Mouse (Mus musculus) fat pad, adult 2 months (tissue): ENCODE data around the gene Cpb2.

Source experiments
- DNase-seq: peaks from one replicate; pipeline ENCODE4 v3.0.0-alpha.2; 2011; ENCODE audit warnings: low read depth, low spot score; ENCODE audit errors: extremely low read depth

Cpb2 gene

GRCm38 (mm10) chr14:75242087-75242486, at the start of gene Cpb2:
Gene Cpb2 (plus strand): TSS chr14:75242287.
- DNase-seq = no peak

DNA sequence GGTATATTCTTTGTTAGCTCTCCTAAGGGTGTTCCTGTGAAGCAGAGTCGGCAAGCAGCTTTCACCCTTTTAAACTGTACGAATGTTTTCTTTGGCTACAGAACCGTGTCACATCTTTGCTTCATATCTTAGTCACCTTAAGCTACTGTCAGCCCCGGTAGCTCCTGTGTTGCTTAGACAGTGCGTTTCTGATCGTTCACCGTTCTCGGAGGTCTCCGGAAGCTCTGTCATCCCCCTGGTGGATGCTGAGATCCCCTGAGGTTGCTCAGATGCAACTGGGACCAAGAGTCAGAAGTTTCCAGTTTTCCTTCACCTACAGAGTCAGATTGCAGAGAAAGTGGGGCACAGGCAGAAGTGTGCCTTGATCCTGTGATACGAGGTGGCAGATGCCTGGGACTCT, 49.7 kb upstream of the Cpb2 start:
- no peak for DNase-seq

DNA sequence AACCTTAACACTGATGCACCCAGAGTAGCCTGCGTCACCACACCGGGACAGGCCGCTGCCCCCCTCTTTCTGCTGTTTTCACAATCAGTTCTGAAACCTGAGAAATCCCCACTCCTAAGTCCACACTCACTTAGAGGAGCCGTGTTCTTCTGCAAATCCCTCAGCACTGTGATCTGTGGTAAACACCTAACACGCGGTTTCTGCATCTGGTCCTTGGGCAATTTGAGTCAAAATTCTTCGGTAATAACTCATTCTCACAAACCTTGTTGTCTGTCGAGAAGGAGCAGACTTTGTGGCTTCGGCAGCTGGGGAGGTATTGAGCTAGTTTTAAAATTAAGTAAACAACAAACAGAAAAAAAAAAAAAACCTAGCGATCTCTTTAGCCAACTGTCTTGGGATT, 49.2 kb upstream of the Cpb2 start:
- DNase-seq = no peak

DNA sequence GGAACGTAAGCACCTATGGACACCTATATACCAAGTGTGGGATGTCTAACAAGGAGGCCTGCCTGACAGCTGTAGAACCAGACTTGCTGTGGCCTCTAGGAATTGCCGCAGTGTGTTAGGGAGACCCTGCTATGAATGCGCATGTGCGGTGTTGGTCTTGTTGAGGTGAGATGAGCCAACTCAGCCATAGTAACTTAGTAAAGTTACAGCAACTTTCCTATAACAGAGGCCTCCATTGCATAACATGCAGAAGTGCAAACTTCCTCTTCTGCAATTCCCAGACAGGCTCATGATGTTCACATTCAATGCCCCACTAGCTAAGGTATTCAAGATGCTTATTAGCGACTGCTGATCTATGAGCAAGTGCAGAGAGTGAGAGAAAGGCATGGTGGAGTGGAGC, 46.6 kb upstream of the Cpb2 start:
- DNase-seq = no peak

GRCm38 (mm10) chr14:75197027-75197426, 45.1 kb upstream of the Cpb2 start:
- DNase-seq = no peak

GRCm38 (mm10) chr14:75197660-75198059, 44.4 kb upstream of the Cpb2 start:
- no peak for DNase-seq

GRCm38 (mm10) chr14:75205363-75206051, 36.6 kb upstream of the Cpb2 start:
- DNase-seq = peak; percentile 8

GRCm38 (mm10) chr14:75206307-75206706, 35.8 kb upstream of the Cpb2 start:
- DNase-seq = no peak

GRCm38 (mm10) chr14:75208572-75209151, 33.4 kb upstream of the Cpb2 start:
- DNase-seq = no peak

DNA sequence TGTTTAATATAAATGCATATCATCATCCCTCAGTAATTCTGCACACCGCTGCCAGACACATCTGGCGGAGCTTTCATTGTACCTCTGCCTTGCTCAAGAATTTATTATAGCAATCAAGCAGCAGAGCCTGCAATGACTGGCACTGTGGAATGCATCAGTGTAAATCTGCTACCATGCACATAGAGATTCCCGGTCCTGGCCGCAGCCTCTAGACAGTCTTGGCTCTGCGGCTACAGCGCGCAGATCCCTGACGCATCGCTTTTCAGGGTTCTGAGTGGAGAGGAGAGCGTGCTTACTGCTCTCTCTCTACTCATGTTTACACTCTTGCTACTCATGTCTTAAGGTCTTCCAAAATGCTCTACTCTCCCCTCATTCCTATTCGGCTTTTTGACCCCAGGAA, 28.3 kb upstream of the Cpb2 start:
- DNase-seq = no peak

DNA sequence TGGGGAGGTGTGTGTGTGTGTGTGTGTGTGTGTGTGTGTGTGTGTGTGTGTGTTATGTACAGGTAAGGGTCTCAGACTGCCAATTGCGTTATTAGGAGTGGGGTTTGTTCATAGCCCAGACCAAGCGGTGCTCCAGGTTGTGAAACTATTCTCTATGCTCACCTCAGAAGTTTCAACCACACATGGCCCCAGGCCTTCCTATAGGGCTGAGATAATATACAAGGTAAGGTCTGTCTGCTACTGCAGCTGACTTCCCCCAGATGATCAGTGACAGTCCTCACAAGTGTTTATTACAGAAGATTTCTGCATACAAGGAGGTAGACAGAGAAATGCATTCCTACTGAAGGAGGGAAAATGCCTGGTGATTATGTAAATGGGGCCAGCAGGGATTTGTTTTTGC, 23.2 kb upstream of the Cpb2 start:
- DNase-seq = no peak

DNA sequence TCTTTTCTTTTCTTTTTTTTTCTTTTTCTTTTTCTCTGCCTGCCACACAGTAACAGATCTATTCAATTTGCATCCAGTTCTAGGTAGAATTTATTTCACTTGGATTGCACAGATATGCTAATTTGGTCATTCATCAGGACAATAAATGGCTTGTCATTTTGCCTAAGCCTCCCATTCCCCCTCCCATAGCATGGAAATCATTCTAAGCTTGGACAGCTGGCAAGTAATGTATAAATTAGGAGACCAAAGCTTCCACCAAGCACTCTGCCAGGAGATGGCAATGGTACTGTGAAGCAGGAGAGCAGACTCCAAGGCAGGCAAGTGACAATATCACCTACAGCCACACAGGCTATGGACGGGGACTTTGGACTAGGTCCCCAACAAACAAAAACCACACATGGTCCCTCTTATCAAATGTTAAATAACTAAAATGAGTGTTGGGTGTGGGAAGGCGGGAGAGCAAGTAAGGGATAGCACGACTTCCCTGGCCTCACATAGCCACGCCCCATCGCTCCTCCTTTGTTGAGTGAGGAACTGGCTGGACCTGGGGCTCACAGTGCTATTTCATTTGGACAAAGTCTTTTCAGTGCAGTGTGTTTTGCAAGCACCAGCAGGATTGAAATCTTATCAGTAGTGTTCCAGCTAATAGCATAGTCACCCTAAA, 22.7 kb upstream of the Cpb2 start:
- DNase-seq = no peak

- DNase-seq = no peak
Observed at GRCm38 (mm10) chr14:75222386-75222785, 19.7 kb upstream of the Cpb2 start.

GRCm38 (mm10) chr14:75227453-75228084, 14.5 kb upstream of the Cpb2 start:
- DNase-seq = no peak

- DNase-seq = no peak
Observed at GRCm38 (mm10) chr14:75229834-75230233, 12.3 kb upstream of the Cpb2 start.

DNA sequence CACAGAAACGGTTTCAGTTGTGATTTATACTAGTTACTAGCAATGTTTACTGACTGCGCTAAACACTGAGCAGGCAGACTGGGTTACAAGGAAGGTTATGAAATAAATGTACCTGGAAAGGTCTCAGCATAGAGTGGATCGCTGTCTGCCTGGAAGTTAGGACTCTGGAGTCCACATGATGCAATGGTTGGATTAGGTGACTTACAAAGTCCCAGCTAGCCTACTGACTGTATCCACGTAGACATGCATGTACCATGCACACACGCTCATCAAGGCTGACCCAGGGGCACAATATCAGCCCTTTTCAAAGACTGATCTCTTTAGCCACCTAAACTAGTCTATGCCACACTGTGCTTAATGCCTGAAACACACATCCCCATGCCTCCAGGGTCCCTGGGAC, 9.0 kb upstream of the Cpb2 start:
- no peak for DNase-seq

- DNase-seq = no peak
Observed at GRCm38 (mm10) chr14:75235552-75235951, 6.5 kb upstream of the Cpb2 start.

DNA sequence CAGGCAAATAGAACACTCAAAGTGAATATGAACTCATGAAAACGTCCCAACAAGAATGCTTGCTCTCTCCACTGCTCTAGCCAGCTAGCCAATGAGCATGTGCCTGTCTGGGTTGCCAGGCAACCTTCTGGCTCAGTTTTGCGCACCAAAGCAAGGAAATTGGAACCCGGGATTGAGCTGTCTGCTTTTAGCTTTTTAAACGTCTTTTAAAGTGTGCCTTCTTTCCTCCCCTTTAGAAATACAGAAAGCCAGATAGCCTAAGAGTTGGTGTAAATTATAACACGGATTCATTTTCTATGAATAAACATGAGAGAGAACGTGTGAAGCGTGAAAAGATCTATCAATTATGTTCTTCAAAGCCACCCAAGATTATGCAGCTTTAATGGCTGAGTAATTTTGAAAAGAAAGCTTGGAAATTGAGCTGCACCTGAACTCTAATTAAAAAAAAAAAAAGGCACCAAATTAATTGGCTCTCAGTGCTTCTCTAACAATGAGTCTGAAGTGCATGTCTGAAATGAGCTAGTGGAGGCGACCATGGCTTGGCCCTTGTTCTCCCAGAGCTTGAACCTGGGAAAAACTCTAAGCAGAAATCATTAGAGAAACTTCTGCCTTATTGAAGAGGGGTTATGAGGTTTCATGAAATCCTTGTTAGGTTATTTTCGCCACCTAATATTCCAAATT, 6.0 kb upstream of the Cpb2 start:
- DNase-seq = no peak

DNA sequence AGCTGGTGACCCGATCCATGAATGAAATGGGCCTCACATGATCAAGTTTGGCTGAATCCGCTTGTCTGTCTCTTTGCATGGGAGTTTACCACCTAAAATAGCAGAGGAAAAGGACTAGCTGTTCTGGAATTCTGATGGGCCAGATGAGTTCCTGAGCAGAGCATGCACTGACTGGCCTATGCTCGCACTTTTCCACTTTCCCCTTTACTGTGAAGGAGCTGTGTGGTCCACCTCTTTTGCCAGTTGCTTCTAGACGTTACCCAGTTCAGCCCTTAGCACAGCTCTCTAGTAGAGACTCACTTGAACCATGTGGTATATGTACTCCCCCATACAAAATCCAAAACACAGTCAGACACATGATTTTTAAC, 5.5 kb upstream of the Cpb2 start:
- no peak for DNase-seq

DNA sequence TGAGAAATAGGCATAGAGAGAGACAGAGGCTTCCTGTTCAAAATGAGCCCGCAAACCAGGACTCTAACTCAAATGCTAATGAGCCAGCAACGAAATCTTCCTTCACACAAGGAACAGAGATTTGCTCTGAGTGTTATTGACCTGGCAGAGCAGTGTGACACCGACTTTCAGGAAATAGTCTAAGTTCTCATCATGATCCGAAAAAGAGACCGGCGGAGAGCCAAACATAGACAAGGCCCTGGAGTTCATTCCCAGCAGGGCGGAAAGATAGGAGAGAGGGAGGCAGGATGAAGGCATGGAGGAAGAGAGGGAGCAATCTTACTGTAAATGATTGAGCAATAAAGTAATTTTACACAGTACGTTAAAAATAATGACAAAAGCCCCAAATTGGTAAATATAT, 5.0 kb upstream of the Cpb2 start:
- DNase-seq = no peak

DNA sequence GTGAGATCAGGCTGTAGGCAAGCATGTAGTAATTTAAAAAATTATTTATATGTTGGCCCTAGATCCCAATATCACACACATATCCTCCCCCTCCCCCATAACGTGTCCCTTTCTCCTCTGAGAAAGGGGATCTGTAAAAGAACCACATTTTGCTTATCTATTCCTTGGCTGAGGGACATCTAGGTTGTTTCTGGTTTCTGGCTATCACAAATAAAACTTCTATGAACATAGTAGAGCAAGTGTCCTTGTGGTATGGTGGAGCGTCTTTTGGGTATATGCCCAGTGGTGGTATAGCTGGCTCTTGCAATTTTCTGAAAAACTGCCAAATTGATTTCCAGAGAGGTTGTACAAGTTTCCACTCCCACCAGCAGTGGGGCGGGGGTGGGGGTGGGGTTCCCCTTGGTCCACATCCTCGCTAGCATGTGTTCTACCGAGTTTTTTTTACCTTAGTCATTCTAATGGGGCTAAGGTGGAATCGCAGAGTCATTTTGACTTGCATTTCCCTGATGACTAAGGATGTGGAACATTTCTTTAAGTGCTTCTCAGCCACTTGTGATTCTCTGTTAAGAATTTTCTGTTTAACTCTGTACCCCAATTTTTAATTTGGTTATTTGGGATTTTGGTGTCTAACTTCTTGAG, 3.9 kb upstream of the Cpb2 start:
- no peak for DNase-seq
